Comparison of ENCODE assay signal across 18 mouse cellular contexts in genomic region chr8:64665563-64665962, GRCm38 (mm10). TPM values are rescaled to one million over a fixed set of nuclear protein-coding genes. Genes with fewer than 3 reads are reported as not detected.
DNase-seq lines count a peak whose midpoint lies in the region; ATAC-seq and TF ChIP-seq lines count a peak whose summit lies in the region.
"Had no signal": no experiment of that assay in that cellular context is flagged by ENCODE, and none has a peak within 500 bp of the region (broad histone marks: within the 10 kb centered on the region; RNA-seq: fewer than 3 reads in every experiment).

No protein-coding gene starts in this region.

- intact Hi-C loops in gastrocnemius, postnatal 14 days (cut with DNase I; ENCODE audit: low total_unique reads): no loop called here

- H3K27ac ChIP-seq in cortical plate, adult 2 months (ENCODE audit: insufficient read depth, low read length): 0 out of 2 replicates have a peak overlapping the region, but pooled peaks have one; percentile 36
- H3K27ac ChIP-seq: hindbrain, embryonic 13.5 days; intestine, embryonic 15.5 days; limb, embryonic 10.5 days; neural tube, embryonic 13.5 days; stomach, postnatal 0 days had no signal

- no peak for TF ChIP-seq POLR2A in cortical plate, adult 2 months (IDR thresholded peaks at IDR 0.05; ENCODE audit: extremely low read depth, insufficient read depth, low read length)

- H3K4me1 ChIP-seq in cortical plate, adult 2 months (ENCODE audit: control insufficient read depth, insufficient read depth, low read length): peaks cover 25% of the 10 kb centered on the region
- H3K4me1 ChIP-seq: intestine, embryonic 15.5 days; limb, embryonic 10.5 days had no signal

- ATAC-seq in CD4-positive, CD25-positive, alpha-beta regulatory T cell, adult 4 months: no peak
- ATAC-seq: forebrain, postnatal 0 days had no signal

- peak; percentile 48 to 55 for DNase-seq in cerebellum, adult 18-20 months
- DNase-seq in cerebellum, postnatal 4 days (ENCODE audit: low spot score in 2 of 2): no peak
- DNase-seq in gastrocnemius, postnatal 25 days: peak; percentile 13
- no peak for DNase-seq in gastrocnemius, postnatal 14 days
- DNase-seq in heart, postnatal 4 days: peak; percentile 22
- no peak for DNase-seq in urinary bladder, postnatal 36 days (ENCODE audit: low spot score in 2 of 2)
- DNase-seq: adrenal gland, adult 2 months; forebrain, postnatal 0 days; lung, embryonic 14.5 days; lung, postnatal 4 days; right cerebral cortex, postnatal 14 days had no signal

- no peak for TF ChIP-seq CTCF in cortical plate, adult 2 months (IDR thresholded peaks at IDR 0.05; ENCODE audit: extremely low read depth, insufficient read depth, low read length)

- no peak overlapping the region for H3K4me3 ChIP-seq in cortical plate, adult 2 months (ENCODE audit: insufficient read depth, low read length)
- H3K4me3 ChIP-seq: hindbrain, embryonic 13.5 days; intestine, embryonic 15.5 days; limb, embryonic 10.5 days; neural tube, embryonic 13.5 days had no signal

RNA-seq across cellular contexts. Expression of gene Cpe, which starts 27.3 kb away (rescaled TPM):
- 100 to 1,000 TPM; 193 to 218 TPM for total RNA-seq in gastrocnemius, postnatal 25 days (2021)
- total RNA-seq in gastrocnemius, postnatal 14 days (2021): 100 to 1,000 TPM; 139 to 156 TPM
- polyA plus RNA-seq in cortical plate, adult 2 months (2012; rRNA removed): 1,729 and 1,769 TPM in 2 replicates
- 100 to 1,000 TPM; 182 to 200 TPM for total RNA-seq in heart, postnatal 4 days (2021)
- polyA plus RNA-seq in CD4-positive, CD25-positive, alpha-beta regulatory T cell, adult 4 months (2017; shearing (Covaris generic)): 1 to 10 TPM; 1.3 to 2.3 TPM

Comparison
In these comparisons a context has a peak if more than half of its experiments do, and no peak if none do; other contexts are left out.
1. DNase-seq: peak in cerebellum, adult 18-20 months (2 of 2), gastrocnemius, postnatal 25 days (single experiment) and heart, postnatal 4 days (single experiment); none in cerebellum, postnatal 4 days (0 of 2), gastrocnemius, postnatal 14 days (single experiment) and urinary bladder, postnatal 36 days (0 of 2).